Mouse (Mus musculus) 416B (cell line): Measurements from ENCODE around the gene E030025P04Rik.

Experiments
- DNase-seq: peaks from one replicate; pipeline ENCODE4 v3.0.0; 2011; ENCODE audit warnings: low read depth

The E030025P04Rik gene

DNA sequence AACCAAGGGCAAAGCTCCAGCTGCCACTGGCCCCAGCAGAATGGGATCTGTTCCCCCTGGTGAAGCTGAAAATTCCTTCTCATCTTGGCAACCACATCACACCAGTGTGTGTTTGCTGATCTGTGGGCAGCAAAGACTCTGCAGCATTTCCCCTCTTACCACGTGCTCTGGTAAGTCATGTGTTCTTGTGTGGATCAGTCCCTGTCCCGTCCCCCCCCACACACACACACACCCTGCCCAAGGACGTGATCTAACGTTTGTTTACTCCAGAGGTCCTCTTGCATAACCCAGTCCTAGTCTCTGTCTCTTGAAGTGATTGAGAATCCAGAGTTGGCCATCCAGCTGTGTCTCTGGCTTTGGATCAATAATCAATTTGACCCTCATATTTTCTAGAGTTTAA, at the start of gene E030025P04Rik:
E030025P04Rik (minus strand) TSS at position 134 of the 400 bp plus-strand sequence.
- no peak for DNase-seq

DNA sequence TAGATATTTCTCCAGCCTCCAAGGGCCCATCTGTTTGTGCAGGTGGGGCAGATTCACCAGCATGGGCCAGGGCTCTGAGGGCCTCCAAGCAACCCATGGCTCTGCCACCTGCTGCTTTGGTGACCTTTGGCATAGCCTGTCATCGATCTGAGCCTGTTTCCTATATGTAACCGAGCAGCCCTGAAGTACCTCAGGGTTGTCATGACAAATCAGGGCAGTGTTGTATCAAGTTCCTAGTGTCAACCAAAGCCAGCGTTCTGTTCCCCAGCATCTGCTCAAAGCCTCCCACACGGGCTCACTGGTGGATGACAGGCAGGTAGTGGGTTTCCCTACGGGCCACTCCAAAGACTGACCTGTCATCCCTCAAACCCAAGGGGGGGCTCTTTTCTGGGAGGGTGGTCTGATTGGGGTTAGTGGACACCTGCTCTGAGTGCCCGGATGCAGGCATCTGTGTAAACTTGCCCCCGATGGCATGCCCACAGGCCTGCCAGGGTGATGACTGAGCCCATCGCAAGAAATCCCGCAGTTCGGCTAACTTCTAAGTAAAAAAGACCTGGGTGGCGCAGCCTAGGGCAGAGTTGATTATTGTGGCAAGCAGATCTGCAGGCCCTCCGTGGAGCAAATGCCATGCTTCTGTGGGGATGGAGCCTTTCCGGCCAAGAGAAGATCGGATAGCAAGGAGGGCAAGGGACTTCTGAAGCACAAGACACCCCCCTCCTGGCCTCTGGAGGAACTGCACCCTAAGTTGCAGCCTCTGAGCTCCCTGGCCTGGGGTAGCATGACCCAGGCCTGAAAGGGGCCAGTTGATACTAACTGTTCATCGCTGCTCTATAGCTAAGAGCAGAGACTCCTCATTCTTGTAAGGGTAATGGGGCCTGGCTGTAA, 48.7 kb upstream of the E030025P04Rik start:
- peak; percentile 66 for DNase-seq

GRCm38 (mm10) chr11:109188235-109188634, 44.1 kb upstream of the E030025P04Rik start:
- DNase-seq: no peak

DNA sequence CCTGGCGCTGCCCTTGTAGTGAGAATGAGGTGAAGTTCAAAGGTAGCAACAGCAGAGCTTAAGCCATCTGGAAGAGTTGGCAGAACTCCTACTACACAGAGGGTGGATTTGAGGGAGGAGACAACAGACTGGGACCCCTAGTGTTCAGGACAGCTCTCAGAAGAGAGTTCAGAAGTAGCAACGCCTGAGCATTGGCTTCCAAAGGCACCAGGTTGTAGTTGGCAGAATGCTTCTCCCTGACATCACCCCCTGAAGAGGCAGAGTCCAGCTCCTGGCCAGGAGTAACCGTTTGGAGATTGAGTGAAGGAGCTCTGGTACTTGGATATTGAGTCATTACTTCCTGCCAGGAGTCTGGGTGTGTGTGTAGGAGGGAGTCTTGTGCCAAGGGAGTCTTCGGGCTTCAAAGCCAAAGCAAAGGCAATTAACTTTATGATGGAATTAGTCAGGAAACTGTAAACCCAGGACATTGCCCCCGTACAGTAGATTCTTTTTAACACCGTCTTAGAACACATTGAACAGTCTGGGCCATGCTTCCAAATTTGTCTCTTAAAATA, 43.5 kb upstream of the E030025P04Rik start:
- no peak for DNase-seq

DNA sequence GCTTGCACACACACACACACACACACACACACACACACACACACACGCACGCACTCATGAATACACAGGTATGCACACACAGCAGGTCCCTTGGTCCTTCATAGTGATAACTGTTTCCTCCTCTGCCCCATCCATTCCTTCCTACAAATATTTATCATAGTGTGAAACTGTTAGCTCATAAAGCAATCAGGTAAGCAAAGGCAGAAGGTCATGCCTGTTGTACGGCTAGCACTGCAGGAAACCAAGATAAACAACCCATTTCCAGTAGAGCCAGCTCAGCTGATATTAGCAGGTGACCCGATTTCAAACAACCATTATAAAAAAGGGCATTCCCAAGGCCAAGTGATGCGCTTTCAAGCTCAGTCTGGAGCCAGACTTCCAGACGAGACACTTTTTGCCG, 36.9 kb upstream of the E030025P04Rik start:
- no peak for DNase-seq

- no peak for DNase-seq
Measured at GRCm38 (mm10) chr11:109180290-109180689, 36.1 kb upstream of the E030025P04Rik start.

DNA sequence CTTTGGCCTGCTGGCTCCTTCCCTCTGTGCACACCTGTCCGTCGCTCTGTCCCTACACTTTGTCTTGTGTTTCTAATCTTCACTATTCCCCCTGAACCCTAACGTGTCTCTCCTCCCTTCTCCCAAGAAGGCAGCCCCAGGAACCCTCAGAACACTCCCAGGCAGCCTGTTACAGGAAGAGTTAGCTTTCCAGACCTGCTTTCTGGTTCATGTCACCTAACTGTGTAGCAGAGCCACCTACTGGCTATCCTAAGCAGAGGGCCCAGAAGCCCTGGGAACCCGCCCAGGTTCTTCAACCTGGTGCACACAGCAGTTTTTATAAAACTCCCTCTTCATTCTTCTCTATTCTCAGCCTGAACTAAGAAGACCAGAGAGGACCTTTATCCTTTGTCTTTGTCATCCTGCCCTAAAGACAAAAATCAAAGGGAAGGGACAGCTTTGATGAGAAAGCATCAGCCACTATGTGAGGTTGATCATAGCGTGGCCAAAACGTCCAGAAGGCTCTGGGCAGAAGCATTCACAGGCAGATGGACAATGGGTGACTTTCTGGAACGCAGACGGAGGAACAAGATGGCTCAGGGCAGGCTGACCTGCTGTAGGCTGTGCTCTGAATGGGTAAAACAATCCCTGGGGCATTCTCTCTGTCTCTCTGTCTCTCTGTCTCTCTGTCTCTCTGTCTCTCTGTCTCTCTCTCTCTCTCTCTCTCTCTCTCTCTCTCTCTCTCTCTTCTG, 34.8 kb upstream of the E030025P04Rik start:
- peak; percentile 14 for DNase-seq

GRCm38 (mm10) chr11:109175376-109175969, 31.3 kb upstream of the E030025P04Rik start:
- DNase-seq: no peak

DNA sequence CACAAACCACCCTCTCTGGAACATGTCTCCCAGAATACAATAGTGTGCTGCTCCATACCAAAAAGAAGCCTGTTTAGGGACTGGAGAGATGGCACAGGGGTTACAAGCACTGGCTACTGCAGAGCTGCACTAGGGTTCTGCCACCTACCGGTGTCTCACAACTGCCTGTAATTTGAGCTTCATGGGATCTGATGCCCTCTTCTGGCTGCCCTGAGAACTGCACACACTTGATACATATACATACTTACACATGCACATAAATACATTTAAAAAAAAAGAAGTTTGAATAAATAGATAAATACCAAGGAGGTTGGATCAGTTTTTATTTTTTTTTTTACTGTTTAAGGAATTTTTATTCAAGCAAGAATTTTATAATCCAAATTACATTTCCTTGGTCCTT, 28.1 kb upstream of the E030025P04Rik start:
- no peak for DNase-seq

DNA sequence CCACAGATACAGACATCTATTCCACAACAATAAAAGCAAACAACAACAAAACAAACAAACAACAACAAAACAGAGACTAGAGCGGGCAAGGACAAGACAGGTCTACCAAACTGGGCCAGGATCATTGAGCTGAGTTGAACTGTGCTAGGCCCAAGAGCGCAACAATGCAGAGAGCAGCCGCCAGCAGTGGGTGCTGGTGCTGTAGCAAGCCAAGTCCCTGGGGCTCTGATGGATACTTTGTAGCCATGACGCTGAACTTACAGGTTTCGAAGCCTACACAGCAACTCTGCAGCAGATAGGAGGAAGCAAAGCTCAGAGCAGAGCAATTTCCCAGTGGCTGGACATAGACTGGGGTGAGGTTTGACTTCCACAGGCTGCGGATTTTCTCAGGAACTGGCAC, 26.6 kb upstream of the E030025P04Rik start:
- DNase-seq: no peak

DNA sequence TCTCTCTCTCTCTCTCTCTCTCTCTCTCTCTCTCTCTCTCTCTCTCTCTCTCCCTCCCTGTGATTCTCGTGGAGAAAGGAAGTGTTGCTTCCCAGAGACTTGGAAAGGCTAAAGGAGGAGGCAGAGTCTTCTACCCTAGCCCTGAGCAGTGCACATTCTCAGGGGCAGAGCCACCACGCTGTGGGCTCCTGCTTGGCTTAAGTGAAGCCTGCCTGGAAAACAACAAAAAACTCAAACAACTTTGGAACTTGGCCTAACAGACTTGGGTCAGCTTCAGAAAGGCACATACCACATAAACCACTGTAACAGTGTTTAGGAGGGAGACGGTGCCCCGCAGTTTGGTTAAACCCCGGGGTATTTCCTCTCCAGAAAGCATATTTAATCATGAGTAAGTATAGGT, 13.5 kb upstream of the E030025P04Rik start:
- no peak for DNase-seq

DNA sequence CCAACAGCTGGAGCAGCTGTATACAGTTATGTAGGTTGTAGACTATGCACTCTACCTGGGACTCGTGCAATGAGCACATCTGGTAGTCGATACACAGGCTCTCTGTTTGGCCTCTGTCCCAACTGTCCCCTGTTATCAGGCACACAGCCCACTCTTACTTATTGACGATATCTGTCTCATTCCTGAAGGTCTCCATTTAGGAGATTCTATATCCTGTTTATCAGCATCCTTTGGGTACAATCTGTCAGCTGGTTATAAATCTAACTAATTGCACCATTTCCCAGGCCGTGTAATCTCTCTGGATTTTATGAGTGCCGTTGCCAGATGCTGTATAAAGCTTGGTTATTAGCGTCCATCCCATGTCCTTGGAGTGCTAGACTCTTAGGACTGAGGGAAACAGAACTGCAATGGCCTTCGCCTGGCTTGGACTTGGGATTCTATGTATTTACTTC, 747 bp upstream of the E030025P04Rik start:
- no peak for DNase-seq

GRCm38 (mm10) chr11:109126482-109126881, 17.7 kb downstream of the E030025P04Rik start:
- no peak for DNase-seq

GRCm38 (mm10) chr11:109125451-109125850, 18.7 kb downstream of the E030025P04Rik start:
- no peak for DNase-seq

DNA sequence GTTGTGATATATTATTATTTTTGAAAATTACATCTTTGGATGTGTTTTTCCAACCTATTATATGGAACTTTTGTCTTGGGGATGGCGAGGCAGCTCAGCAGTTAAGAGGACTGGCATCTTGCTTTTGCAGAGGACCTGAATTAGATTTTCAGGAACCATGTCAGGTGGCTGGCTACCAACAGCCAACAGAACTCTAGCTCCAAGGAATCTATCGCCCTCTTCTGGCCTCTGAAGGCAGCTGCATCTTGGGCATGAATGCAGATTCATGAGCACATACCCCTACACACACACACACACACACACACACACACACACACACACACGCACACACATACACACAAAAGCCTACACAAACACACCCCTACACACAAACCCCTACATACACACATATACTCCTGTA, 19.9 kb downstream of the E030025P04Rik start:
- DNase-seq: peak; percentile 36

DNA sequence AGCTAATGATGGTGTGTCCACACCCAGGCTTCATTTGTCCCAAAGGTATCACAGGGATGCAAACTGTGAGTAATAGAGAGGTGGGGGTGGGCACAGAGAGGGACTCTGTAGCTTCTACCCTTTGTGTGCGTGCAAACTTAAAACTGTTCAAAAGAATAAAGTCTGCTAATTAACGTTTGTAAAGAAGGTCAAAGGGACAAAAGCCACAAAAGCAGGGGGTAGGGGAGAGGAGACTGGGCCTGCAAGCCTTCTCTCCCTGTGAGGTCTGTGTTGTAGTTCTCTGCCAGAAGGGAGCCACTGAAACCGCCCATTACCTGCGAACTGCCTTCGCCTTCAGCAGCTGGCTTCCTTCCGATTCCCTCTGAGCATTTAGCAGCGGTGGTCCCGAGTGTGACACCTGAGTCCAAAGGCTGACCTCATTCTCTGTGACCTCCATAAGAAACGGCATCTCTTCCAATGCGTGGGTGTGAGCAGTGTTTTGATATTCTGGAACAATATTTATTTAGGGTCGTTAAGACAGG, 34.3 kb downstream of the E030025P04Rik start:
- DNase-seq: no peak

- DNase-seq: no peak
Measured at GRCm38 (mm10) chr11:109109056-109109455, 35.1 kb downstream of the E030025P04Rik start.

DNA sequence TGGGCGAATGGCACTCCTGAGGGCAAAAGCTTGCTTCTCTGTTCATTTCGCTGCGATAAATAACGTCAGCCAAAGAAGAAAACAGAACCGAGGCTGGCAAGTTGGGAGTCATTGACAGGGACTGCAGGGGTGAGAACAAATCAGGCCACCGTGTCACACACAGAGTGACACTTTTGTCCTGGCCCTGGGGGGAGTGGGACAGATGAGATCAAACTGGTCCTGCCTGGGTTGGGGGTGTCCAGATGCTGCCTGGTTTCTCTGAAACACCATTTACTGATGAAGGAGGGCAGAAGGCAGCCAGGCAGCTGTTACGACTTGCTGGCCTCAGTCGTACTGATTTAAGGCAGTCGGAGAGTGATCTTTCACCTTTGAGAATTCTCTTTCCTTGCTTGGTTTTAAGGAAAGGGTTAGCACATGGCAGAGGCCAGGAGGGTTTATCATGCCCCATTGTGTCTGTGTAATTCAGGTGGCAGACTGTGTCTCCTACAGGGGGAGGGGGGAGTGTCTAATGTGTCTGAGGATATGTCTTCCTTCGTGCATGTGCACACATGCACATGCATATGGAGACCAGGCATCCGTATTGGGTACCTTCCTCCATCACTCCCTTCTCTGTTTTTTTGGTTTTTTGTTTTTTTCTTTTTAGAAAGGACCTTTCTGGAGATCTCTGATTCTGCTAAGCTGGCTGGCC, 36.5 kb downstream of the E030025P04Rik start:
- no peak for DNase-seq

- DNase-seq: no peak
Measured at GRCm38 (mm10) chr11:109106751-109107150, 37.4 kb downstream of the E030025P04Rik start.

DNA sequence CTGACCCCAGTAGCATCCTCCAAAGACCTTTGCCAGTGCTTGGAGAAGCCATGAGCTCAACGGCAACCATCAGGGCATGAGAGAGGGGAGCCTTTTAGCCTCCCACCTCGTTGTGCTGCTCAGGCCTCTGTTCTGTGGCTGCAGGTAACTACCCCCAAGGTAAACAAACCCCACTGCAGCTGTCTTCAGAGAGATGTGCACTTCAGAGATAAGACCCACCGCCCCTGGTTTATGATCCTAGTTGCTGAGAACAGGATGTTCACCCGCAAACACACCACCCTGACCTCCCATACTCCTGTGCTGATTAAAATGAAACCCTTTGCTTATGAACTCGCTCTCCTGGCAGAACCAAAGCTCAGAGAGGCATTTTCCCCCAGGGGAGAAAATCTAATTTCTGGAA, 38.0 kb downstream of the E030025P04Rik start:
- no peak for DNase-seq

DNA sequence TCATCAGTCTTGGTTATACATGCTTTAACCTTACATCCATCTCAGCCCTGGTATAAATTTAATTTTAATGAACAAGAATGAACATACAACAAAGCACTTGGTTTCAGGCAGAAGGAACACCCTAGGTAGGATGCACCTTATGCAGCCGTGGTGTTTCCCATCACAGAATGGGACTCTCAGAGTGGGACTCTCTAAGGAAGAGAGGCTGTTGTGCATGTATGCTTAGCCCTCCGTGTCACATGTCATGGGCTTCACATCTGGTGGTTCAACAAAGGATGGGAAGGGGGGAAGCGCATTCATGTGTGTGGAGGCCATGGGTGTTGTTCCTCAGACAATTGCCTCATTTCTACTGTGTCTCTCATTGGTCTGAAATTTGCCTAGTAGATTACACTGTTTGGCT, 40.8 kb downstream of the E030025P04Rik start:
- no peak for DNase-seq

DNA sequence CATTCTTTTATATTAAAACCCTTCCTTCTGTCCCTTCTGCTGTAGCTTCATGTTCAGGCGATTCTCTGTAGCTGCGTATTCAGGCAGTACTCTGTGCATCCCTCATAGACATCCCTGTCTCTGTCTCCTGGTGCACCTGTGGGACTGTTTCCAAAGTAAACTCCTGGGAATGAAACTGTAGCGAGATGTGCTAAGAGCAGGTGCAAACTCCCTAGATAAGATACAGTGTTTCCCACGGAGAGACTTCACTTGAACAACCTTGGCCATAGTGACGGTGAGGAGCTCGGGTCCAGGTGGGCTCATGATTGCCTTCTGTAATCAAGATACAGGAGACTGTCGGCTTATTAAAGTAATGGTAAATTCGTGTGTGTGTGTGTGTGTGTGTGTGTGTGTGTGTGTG, 41.5 kb downstream of the E030025P04Rik start:
- no peak for DNase-seq
